Mouse (Mus musculus) 3T3-L1 (cell line): ENCODE data around the gene Ube2cbp.
A peak's percentile ranks its signal among the peaks of the same experiment; 100 is the strongest.

Source experiments
- DNase-seq: peaks from one replicate; pipeline ENCODE4 v3.0.0-alpha.2; 2015; ENCODE audit warnings: low read depth, low spot score

The Ube2cbp gene

GRCm38 (mm10) chr9:86324772-86325171 is 140.0 kb downstream of the Ube2cbp start:
- no peak for DNase-seq

DNA sequence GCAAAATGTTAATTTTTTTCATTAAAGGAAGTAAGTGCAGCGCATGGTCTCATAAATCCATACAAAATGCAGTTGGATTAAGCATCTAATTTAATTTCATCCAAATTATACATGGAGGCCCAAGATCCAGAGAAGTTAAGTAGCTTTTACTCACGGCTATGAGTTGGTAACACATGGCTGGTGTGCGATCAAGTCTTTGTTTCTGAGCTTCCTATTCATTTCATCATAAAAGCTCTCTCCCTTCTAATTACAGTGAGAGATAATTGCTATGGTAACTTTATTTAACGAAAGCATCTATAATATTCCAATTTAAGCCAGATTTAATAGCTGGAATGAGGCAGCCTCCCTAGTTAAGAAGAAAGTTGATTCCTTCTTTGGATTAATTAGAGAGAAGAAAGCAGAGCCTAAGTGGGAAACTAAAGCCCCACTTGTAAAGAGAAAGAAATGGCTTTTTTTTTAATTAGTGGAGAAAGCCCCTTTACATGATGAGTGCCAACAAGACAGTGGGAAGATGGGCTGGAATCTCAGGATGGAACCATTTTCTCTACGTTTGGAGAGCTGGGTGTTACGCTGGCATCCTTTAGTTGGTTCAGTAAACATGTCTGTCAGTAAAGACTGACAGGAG is 145.1 kb downstream of the Ube2cbp start:
- no peak for DNase-seq

GRCm38 (mm10) chr9:86315700-86316099 is 149.1 kb downstream of the Ube2cbp start:
- no peak for DNase-seq

GRCm38 (mm10) chr9:86308616-86309015 is 156.1 kb downstream of the Ube2cbp start:
- DNase-seq, result no peak

DNA sequence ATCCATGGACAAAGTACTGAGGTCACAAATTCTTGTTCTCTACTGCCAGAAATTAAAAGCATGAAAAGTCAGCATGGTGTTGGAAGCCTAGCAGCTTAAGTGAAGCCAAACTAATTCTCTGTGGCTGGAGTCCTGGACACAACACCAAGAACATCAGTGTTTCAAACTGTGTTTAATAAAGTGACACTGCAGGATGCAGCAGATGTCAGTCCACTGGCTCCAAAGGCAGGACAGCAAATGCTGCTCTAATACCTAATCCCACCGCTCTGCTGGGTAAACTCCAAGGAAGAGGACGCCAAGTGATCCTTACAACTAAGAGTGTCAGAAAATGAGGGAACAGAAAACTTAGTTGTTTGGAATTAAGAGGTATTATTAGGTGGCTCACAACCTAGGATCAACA is 158.2 kb downstream of the Ube2cbp start:
- no peak for DNase-seq

GRCm38 (mm10) chr9:86301407-86301806 is 163.3 kb downstream of the Ube2cbp start:
- DNase-seq, result no peak

DNA sequence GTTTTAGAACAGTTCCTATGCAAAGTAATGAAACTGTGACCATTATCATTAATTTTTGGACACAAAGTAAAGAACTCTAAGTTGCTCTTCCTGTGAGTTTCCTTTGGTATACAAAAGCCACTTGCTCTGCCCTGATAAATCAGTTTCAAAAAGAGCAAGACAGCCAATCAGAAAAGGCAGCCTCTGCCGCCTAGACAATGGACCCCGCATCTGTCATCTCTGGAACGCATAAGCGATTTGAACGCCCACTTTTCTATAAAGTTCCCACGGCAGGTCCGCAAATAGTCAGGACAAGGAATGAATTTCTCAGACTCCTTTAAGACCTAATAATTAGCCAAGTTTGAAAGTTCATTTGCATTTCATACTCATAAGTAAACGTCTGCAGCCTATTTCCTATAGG is 166.2 kb downstream of the Ube2cbp start:
- DNase-seq, result no peak

- peak; percentile 3 for DNase-seq
Measured at GRCm38 (mm10) chr9:86298131-86298530, 166.6 kb downstream of the Ube2cbp start.

DNA sequence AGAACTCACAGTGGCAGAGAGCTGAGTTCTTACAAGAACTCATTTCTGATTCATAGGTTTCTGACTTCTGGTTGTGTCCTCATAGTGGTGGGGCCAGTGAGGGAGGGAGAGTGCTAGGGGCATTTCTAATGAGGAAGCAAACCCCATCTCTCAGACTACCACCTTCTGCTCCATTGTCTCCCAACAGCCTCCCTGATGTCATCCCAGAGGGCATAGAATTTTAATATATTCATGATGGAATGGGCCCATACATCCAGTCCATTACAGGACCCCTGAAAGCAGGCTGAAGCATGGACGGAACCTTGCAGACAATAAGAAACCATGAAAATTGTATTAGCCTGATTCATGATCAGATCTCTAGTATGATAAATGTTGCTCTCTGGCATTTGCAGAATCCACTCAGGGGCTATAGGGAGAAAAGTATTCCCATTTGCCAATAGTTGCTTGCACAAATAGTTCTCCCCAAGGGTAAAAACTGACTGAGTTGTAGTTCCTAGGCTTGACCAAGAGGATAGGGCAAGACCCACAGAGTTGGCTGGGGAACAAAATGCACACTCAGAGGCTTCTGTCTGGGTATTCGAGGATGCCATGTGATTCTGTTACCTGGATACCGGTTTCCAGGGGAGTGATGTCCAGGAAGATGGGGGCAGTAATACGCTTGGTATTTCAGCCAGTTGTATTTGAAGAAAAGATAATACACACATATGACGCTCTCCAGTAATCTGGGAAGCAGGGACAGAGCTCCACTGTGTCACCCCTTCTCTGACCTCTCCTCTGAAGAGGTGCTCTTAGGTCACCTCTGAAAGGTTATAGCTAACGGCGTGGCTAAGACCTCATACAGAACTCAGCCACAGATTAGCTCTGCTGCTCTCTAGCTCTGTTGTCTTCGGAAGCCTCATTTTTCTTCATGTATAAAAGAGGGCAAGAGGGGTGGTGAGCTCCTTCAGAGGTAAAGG is 167.8 kb downstream of the Ube2cbp start:
- DNase-seq, result no peak

DNA sequence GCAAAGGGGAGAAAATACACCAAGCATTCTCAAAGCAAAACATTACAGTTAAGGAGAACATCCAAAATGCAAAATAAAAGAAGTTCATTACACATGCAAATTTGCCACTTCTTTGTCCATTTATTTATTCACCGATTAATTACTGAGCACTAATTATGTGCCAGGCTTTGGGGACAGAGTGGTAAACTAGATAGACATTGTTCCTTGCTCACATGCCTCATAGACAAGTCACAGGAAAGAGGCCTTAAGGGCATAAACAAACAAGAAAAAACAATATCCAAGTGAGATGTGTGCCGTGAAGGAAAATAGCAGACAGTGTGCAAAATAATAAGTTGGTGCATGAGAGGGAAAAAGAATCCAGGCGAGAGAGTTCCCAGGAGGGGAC is 177.2 kb downstream of the Ube2cbp start:
- DNase-seq, result no peak

- no peak for DNase-seq
Measured at GRCm38 (mm10) chr9:86286830-86287569, 177.8 kb downstream of the Ube2cbp start.

DNA sequence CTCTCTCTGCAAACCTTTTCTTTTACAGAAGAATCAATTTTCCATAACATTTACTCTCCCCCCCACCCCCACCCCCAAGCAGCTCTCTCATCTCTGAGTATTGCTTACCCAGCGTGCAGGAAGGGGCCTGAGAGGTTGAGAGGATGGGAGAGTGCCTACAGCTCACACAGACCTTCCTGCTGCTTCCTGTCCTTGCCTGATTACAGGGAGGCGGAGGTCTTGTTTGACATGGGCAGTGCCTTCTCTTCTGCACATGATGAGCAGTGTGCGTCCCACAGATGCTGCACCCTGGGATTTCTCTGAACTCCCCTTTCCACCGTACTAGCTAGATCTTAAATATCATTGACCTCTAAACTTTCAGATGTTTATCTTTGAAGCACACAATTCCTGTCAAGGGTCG is 182.2 kb downstream of the Ube2cbp start:
- DNase-seq, result no peak

- no peak for DNase-seq
Measured at GRCm38 (mm10) chr9:86281147-86281467, 183.6 kb downstream of the Ube2cbp start.

DNA sequence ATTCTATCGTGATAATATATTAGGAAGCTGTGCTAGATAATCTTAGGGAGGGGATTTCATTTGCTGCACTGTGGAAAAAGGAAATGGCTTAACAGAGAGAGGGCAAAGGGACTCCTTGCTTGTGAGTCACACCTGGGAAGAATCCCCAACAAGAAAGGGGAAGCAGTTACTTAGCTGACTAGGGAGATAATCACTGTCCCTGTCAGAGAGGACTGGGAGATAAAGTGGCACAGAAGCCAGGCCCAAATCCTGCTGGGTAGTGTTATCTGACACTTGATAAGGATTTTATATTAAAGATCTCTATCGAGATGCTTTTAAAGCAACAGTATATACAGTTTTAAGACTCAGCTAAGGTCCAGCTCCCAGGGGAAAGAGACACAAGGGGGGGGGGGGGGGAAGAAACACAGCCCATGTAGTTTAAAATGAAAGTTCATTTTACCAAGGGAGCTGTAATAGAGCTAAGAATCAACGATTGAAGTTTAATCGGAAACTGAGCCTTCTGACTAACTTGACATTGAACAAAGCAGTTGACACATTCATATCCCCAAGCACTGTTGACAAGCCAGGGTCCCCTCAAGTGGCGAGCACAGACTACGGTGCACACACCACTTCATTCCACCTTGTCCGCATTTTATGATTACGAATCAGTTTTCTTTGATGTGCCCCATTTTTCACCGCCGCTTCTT is 184.1 kb downstream of the Ube2cbp start:
- DNase-seq, result no peak

GRCm38 (mm10) chr9:86269541-86269940 is 195.2 kb downstream of the Ube2cbp start:
- no peak for DNase-seq

GRCm38 (mm10) chr9:86266658-86267057 is 198.1 kb downstream of the Ube2cbp start:
- no peak for DNase-seq
